Mouse (Mus musculus): ENCODE results near the gene Narfl. TPM values are rescaled to one million over a fixed set of nuclear protein-coding genes. Genes with fewer than 3 reads are reported as not detected.

Narfl gene
- polyA plus RNA-seq, 1 experiment from 2014 or later: 15.3 TPM

- Histone ChIP-seq H3K4me3 (ENCODE audit: low read depth, low read length) (no peak overlapping the region), H3K9ac (replicated peaks) (no peak overlapping the region), H3K4me2 (ENCODE audit: low read depth, low read length) (no peak overlapping the region), H3K36me3 (replicated peaks; ENCODE audit: insufficient read depth, low read length) (no peaks in the 10 kb centered on the region), H3K27me3 (ENCODE audit: insufficient read depth, low read length) (0 out of 2 replicates have a peak, but pooled peaks cover 3% of the 10 kb centered on the region), H3K27ac (ENCODE audit: low read depth) (no peak overlapping the region), H3K9me3 (ENCODE audit: low read length) (no peaks in the 10 kb centered on the region), H3K4me1 (ENCODE audit: insufficient read depth) (no peaks in the 10 kb centered on the region)
- 55% methylated on average over 3 of the region's 3 CpGs for WGBS (ENCODE audit: insufficient replicate concordance)
- TF ChIP-seq CTCF (IDR thresholded peaks at IDR 0.05; ENCODE audit: low read depth): no peak
- TF ChIP-seq EP300 (IDR thresholded peaks at IDR 0.05; ENCODE audit: low read depth): no peak
- DNase-seq (no peak), ATAC-seq (no peak)
Measured at GRCm38 (mm10) chr17:25757691-25758090, 15.9 kb upstream of the Narfl start.

- ATAC-seq (no peak), DNase-seq (no peak)
- Histone ChIP-seq H3K9ac (replicated peaks) (no peak overlapping the region), H3K4me2 (ENCODE audit: low read depth, low read length) (no peak overlapping the region), H3K27ac (ENCODE audit: low read depth) (no peak overlapping the region), H3K4me3 (ENCODE audit: low read depth, low read length) (no peak overlapping the region), H3K36me3 (replicated peaks; ENCODE audit: insufficient read depth, low read length) (no peaks in the 10 kb centered on the region), H3K27me3 (ENCODE audit: insufficient read depth, low read length) (0 out of 2 replicates have a peak, but pooled peaks cover 3% of the 10 kb centered on the region), H3K4me1 (ENCODE audit: insufficient read depth) (no peaks in the 10 kb centered on the region), H3K9me3 (ENCODE audit: low read length) (no peaks in the 10 kb centered on the region)
- TF ChIP-seq CTCF (IDR thresholded peaks at IDR 0.05; ENCODE audit: low read depth) (no peak), EP300 (IDR thresholded peaks at IDR 0.05; ENCODE audit: low read depth) (no peak)
- 61% methylated on average over 8 of the region's 8 CpGs for WGBS (ENCODE audit: insufficient replicate concordance)
Measured at GRCm38 (mm10) chr17:25760148-25760547, 13.4 kb upstream of the Narfl start.

GRCm38 (mm10) chr17:25761561-25761970 lies 12.0 kb upstream of the Narfl start:
- ATAC-seq: no peak
- H3K4me3 ChIP-seq (ENCODE audit: low read depth, low read length): no peak overlapping the region
- 51% methylated on average over 4 of the region's 4 CpGs for WGBS (ENCODE audit: insufficient replicate concordance)
- no peak overlapping the region for H3K9ac ChIP-seq (replicated peaks)
- H3K36me3 ChIP-seq (replicated peaks; ENCODE audit: insufficient read depth, low read length): no peaks in the 10 kb centered on the region
- H3K27ac ChIP-seq (ENCODE audit: low read depth): no peak overlapping the region
- no peaks in the 10 kb centered on the region for H3K9me3 ChIP-seq (ENCODE audit: low read length)
- H3K27me3 ChIP-seq (ENCODE audit: insufficient read depth, low read length): 0 out of 2 replicates have a peak, but pooled peaks cover 3% of the 10 kb centered on the region
- TF ChIP-seq CTCF (IDR thresholded peaks at IDR 0.05; ENCODE audit: low read depth): no peak
- no peak for TF ChIP-seq EP300 (IDR thresholded peaks at IDR 0.05; ENCODE audit: low read depth)
- no peaks in the 10 kb centered on the region for H3K4me1 ChIP-seq (ENCODE audit: insufficient read depth)
- no peak overlapping the region for H3K4me2 ChIP-seq (ENCODE audit: low read depth, low read length)
- DNase-seq: peak; percentile 7

GRCm38 (mm10) chr17:25762591-25762990 lies 11.0 kb upstream of the Narfl start:
- TF ChIP-seq CTCF (IDR thresholded peaks at IDR 0.05; ENCODE audit: low read depth): no peak
- TF ChIP-seq EP300 (IDR thresholded peaks at IDR 0.05; ENCODE audit: low read depth): no peak
- H3K27me3 ChIP-seq (ENCODE audit: insufficient read depth, low read length): no peaks in the 10 kb centered on the region
- 28% methylated on average over 3 of the region's 3 CpGs for WGBS (ENCODE audit: insufficient replicate concordance)
- no peak overlapping the region for H3K4me2 ChIP-seq (ENCODE audit: low read depth, low read length)
- H3K9ac ChIP-seq (replicated peaks): no peak overlapping the region
- H3K9me3 ChIP-seq (ENCODE audit: low read length): no peaks in the 10 kb centered on the region
- ATAC-seq (no peak), DNase-seq (no peak)
- no peak overlapping the region for H3K27ac ChIP-seq (ENCODE audit: low read depth)
- no peak overlapping the region for H3K4me3 ChIP-seq (ENCODE audit: low read depth, low read length)
- no peaks in the 10 kb centered on the region for H3K4me1 ChIP-seq (ENCODE audit: insufficient read depth)
- no peaks in the 10 kb centered on the region for H3K36me3 ChIP-seq (replicated peaks; ENCODE audit: insufficient read depth, low read length)

GRCm38 (mm10) chr17:25765886-25766285 lies 7.7 kb upstream of the Narfl start:
- H3K4me3 ChIP-seq (ENCODE audit: low read depth, low read length): no peak overlapping the region
- no peak overlapping the region for H3K9ac ChIP-seq (replicated peaks)
- DNase-seq (no peak), ATAC-seq (no peak)
- H3K27ac ChIP-seq (ENCODE audit: low read depth): no peak overlapping the region
- no peaks in the 10 kb centered on the region for H3K4me1 ChIP-seq (ENCODE audit: insufficient read depth)
- no peaks in the 10 kb centered on the region for H3K27me3 ChIP-seq (ENCODE audit: insufficient read depth, low read length)
- 73% methylated on average over 5 of the region's 5 CpGs for WGBS (ENCODE audit: insufficient replicate concordance)
- TF ChIP-seq EP300 (IDR thresholded peaks at IDR 0.05; ENCODE audit: low read depth): no peak
- no peak for TF ChIP-seq CTCF (IDR thresholded peaks at IDR 0.05; ENCODE audit: low read depth)
- H3K36me3 ChIP-seq (replicated peaks; ENCODE audit: insufficient read depth, low read length): no peaks in the 10 kb centered on the region
- no peak overlapping the region for H3K4me2 ChIP-seq (ENCODE audit: low read depth, low read length)
- H3K9me3 ChIP-seq (ENCODE audit: low read length): no peaks in the 10 kb centered on the region

GRCm38 (mm10) chr17:25769331-25769730 lies 4.2 kb upstream of the Narfl start:
- DNase-seq (no peak), ATAC-seq (no peak)
- no peak for TF ChIP-seq CTCF (IDR thresholded peaks at IDR 0.05; ENCODE audit: low read depth)
- no peak for TF ChIP-seq EP300 (IDR thresholded peaks at IDR 0.05; ENCODE audit: low read depth)
- H3K27ac ChIP-seq (ENCODE audit: low read depth): no peak overlapping the region
- no peaks in the 10 kb centered on the region for H3K27me3 ChIP-seq (ENCODE audit: insufficient read depth, low read length)
- no peaks in the 10 kb centered on the region for H3K9me3 ChIP-seq (ENCODE audit: low read length)
- no peak overlapping the region for H3K4me3 ChIP-seq (ENCODE audit: low read depth, low read length)
- no peaks in the 10 kb centered on the region for H3K36me3 ChIP-seq (replicated peaks; ENCODE audit: insufficient read depth, low read length)
- no peak overlapping the region for H3K9ac ChIP-seq (replicated peaks)
- 49% methylated on average over 9 of the region's 9 CpGs for WGBS (ENCODE audit: insufficient replicate concordance)
- H3K4me1 ChIP-seq (ENCODE audit: insufficient read depth): peaks cover 4% of the 10 kb centered on the region; the same call in 1 of the 2 replicates
- no peak overlapping the region for H3K4me2 ChIP-seq (ENCODE audit: low read depth, low read length)

Measured in liver, postnatal 0 days (tissue).